Mouse (Mus musculus) kidney, postnatal 10 days (tissue): ENCODE measurements around the gene A630095N17Rik.
A peak's percentile ranks its signal among the peaks of the same experiment; 100 is the strongest.
"Not testable (repeated sequence)": the region's sequence is repeated elsewhere in the genome, so short reads cannot be mapped to it uniquely, and the experiment has no call there.

Experiments used
- DNase-seq: peaks from one replicate; pipeline ENCODE4 v3.0.0; 2021; ENCODE audit warnings: mixed read lengths

The A630095N17Rik gene

GRCm38 (mm10) chr1:75243411-75243810 is 11.5 kb upstream of the A630095N17Rik start:
- no peak for DNase-seq

DNA sequence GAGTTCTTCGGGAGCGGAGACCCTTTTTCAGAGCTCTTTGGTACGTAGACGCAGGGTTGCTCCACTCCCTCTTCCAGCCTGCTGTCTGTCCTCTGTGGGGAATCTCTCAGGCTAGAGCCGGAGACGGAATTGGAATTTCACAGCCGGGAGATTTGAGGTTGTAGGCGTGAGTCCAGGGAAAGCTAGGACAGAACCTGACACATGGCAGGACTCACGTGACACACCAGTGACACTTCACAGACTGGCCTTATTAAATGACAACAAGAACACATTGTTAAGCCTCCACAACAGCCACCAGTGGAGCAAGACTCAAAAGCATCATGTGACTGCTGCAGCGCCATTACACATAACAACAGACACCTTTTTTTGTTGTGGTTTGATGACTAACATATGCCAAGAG is 7.7 kb upstream of the A630095N17Rik start:
- no peak for DNase-seq

GRCm38 (mm10) chr1:75236117-75237050 is 4.5 kb upstream of the A630095N17Rik start, which contains the start of gene Dnajb2:
Gene Dnajb2 (plus strand): TSS chr1:75236406.
- peak; percentile 93 for DNase-seq

DNA sequence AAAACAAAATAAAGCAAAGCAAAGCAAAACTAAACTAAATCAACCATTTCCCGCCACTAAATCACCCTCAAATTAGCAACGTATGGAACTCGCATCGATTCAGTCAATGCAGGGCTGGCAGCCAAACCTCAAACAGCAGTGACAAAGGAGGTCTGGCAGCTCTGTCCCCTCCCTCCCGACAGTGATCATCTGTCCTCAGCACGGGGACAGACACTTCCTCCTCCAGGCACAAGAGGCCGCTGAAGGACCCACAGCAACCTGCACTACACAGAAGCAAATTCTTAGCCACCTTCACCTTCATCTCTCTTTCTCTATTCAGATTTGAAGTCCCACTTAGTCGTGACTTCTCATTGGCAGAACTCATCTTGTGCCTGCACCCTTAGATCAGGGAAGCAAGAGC is 2.7 kb upstream of the A630095N17Rik start:
- peak; percentile 80 for DNase-seq

GRCm38 (mm10) chr1:75232489-75232888 is 587 bp upstream of the A630095N17Rik start:
- not testable (repeated sequence) for DNase-seq

- no peak for DNase-seq
Observed at GRCm38 (mm10) chr1:75231224-75231623, 678 bp downstream of the A630095N17Rik start.

DNA sequence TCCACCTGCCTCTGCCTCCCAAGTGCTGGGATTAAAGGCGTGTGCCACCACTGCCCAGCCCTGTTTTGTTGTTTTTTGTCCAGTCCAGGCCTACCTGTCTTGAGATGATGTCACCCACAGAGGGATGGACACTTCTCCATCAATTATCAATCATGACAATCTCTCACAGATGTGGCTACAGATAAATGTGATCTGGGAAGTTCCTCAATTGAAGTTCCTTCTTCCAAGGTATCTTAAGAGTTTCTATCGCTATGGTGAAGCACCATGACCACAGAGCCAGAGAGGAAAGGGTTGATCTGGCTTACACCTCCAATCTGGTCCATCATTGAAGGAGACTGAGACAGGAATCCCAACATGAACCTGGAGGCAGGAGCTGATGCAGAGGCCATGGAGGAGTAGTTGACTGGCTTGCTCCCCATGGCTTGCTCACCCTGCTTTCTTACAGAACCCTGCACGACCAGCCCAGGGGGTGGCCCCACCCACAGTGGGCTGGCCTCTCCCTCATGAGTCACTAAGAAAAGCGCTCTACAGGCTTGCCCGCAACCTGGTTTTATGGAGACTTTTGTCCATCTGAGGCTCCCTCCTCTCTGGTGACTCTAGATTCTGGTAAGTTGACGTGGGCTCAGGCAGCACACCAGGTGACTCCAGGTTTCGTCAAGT is 1.4 kb downstream of the A630095N17Rik start:
- no peak for DNase-seq

DNA sequence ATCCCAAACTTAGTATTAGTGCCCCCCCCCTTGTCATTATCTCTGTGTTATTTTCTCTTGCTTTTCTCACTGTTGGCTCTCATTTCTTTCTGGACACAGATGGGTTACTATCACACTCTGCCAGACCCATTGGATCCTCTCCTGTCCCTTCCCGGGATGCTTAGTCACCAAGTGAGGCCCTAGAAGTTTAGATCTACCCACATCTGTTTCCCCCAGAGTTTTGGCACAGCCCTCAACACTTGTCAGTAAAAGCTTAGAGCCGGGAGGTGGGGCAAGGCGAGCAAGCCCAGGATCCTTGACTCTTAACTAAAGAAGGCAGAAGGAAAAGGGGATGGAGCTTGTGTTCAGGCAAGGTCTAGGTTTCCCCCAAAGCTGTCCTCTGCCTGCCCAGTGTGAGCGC is 2.7 kb downstream of the A630095N17Rik start:
- DNase-seq: no peak

DNA sequence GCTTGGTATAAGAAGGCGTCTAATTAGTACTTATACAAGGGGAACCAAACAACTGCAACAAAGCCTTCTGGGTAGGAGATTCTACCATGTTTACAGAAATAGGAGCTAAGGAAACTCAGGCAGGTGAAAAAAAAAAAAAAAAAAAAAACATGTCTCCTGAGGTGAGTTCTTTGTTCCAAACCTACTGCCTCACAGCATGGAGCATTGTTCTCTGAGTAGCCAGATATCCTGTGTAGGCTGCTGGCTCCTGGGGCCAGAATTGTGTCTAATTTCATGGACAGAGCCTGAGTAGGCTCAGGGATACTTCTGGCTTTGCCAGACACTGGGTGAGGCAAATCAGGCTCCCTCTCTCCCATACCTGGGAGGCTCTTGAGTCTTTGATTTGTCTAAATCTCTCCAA is 4.2 kb downstream of the A630095N17Rik start:
- no peak for DNase-seq

DNA sequence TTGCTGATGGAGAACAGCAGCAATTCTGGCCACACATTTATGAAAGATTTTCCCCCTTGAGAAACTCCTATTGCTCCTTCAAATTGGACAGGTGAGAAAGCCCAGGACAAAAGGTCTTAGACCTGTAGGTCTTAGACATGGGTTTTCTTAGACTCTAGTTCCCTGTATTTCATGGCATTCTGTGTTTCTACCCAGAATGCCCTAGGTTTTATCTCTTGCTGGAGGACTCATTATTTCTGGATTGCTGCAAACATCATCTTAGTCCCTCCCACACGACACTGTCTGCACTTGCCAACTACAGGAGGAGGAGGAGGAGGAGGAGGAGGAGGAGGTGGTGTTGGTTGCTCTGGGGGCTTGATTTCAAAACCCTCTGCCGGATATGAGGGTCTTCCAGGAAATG is 5.8 kb downstream of the A630095N17Rik start:
- DNase-seq: no peak

- DNase-seq: no peak
Observed at GRCm38 (mm10) chr1:75225473-75225872, 6.4 kb downstream of the A630095N17Rik start.

GRCm38 (mm10) chr1:75223532-75223931 is 8.4 kb downstream of the A630095N17Rik start:
- no peak for DNase-seq

DNA sequence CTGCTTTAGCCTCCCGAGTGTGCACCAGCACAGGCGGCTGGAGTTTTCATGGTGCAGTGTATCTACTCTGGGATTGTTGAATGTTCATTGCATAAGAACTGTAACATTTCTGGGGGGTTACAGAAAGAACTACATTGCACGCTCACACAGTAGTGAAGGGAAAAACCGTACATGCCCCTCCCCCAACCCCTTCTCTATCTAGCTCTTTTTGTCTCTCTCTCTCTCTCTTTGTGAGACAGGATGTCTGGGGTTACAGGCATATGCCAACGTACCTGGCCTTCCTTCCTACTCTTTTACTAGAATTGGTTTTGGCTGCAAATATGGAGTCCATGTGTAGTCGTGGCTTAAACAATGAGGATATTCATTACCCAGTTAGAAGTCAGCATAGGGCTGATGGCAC is 9.0 kb downstream of the A630095N17Rik start:
- DNase-seq: no peak

DNA sequence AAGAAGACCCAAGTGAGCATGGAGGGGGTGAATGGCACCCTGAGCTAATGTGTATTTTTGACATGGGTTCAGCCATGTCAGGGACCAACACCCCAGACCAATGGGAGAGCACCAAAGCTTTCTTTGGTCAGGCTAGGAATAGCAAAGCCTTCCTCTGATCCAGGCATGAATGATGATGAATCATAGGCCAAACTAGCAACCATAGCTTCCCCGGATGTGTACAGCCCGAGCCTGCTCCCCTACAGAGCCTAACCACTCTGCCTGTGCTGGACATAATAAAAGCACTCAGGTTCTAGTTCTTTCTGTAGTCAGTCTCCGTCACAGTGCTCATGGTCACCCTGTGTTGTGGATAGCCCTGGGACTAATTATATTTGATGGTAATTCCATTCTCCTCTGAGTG is 10.4 kb downstream of the A630095N17Rik start:
- no peak for DNase-seq

DNA sequence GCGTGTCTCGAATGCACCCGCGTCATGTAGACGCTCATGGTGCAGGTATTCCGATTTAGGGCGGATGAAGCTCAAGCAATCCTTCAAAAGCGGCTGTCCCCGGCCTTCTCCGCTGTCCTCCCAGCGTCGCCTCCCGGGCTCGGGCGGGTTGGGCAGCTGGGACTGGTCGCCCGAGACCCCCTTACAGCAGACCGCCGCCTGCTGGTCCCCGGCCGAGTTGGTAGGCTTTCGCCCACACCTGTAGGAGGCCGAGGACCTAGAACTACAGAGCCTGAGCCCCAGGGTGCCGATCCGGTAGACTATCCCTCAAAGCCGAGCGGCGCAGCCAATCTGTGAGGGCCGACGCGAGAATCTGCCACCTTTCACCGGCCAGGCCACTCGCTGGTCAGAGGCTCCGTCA is 12.4 kb downstream of the A630095N17Rik start, which contains the start of gene Tuba4a:
Gene Tuba4a (minus strand): TSS at position 335 of the 400 bp plus-strand sequence.
- DNase-seq: peak; percentile 64

GRCm38 (mm10) chr1:75219078-75219477 is 12.8 kb downstream of the A630095N17Rik start:
- DNase-seq: peak; percentile 93

GRCm38 (mm10) chr1:75218227-75219001 is 13.5 kb downstream of the A630095N17Rik start:
- peak; percentile 47 for DNase-seq

DNA sequence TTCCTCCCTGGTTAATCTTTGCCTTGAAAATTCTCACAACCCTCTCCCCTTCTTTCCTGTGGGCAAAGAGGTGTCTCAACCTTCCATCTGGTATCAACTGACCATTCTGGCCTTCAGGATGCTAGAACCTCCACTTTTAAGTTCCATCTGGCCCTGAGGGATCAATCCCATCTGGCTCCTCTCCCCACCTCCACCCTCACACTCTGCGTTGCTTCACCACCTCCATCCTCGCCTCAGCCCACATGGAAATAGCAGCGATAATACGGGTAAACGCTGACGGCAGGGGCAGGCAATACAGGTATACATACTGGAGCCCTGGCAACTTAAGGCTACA is 14.0 kb downstream of the A630095N17Rik start:
- DNase-seq: no peak

- no peak for DNase-seq
Observed at GRCm38 (mm10) chr1:75216797-75217585, 14.9 kb downstream of the A630095N17Rik start.

DNA sequence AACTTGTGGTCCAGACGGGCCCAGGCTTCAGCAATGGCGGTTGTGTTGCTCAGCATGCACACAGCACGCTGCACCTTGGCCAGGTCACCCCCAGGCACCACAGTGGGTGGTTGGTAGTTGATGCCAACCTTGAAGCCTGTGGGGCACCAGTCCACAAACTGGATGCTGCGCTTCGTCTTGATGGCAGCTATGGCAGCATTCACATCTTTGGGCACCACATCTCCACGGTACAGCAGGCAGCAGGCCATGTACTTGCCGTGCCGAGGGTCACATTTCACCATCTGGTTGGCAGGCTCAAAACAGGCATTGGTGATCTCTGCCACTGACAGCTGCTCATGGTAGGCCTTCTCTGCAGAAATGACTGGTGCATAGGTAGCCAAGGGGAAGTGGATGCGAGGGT is 16.1 kb downstream of the A630095N17Rik start:
- no peak for DNase-seq

DNA sequence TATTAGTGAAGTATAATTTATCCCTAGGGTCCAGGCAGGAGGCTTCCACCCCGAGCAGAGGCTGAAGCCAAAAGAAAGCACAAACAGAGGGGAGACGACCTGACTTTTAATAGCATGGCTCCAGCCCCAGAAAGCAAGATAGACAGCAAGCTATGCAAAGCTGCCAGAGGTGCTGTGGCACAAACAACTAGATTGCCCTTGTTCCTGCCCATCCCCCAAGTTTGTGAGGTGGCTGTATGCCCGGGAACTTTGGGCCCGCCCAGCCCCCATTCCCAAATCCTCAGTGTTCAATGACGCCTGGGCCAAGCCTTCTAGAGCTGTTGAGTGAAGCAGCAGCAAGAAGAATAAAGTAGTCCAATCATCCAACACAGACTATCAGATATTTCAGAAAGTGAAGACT is 17.0 kb downstream of the A630095N17Rik start:
- DNase-seq: peak; percentile 69

DNA sequence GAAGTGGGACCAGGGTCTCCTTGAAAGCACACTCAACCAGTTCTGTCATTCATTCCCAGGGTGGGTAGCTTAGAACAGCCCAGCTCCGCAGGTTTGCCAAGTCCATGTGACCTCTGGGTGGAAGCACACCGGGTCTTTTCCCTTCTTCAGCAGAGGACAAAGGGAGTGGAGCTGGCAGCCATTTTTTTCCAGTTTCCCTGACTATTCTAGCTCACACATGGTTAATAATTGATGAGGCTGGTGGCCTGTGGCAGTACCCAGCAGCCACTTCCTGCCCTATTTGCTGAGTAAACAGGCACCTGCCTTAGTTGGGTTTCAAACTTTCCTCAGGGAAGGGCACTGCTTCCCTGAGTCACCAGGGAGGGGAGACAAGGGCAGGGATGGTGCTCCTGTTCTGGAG is 17.5 kb downstream of the A630095N17Rik start:
- DNase-seq: peak; percentile 78
